Mouse (Mus musculus) layer of hippocampus, adult 2 months (tissue): Measurements from ENCODE around the gene Slit1. TPM values are rescaled to one million over a fixed set of nuclear protein-coding genes. Genes with fewer than 3 reads are reported as not detected.

Experiments used
- DNase-seq, 2 experiments: peaks; one replicate each; pipeline ENCODE4 v3.0.0; 2022; ENCODE audit warnings: low spot score in 2 of 2
- H3K27ac ChIP-seq: fragments of 200-600 bp; 2 replicates; pipeline ENCODE4 v1.8.1; 2022
- H3K4me3 ChIP-seq: fragments of 200-600 bp; 2 replicates; pipeline ENCODE4 v1.8.1; 2022; ENCODE audit warnings: mild to moderate bottlenecking
- CTCF ChIP-seq: fragments of 200-600 bp; conservative IDR thresholded peaks from 2 replicates; pipeline ENCODE4 v1.8.1; 2022; ENCODE audit warnings: antibody characterized with exemption, mild to moderate bottlenecking, moderate library complexity
- total RNA-seq, 2 experiments: library from RNA; stranded (reverse); gene quantifications; 2 replicates each; pipeline ENCODE4 v1.2.3; 2021

The Slit1 gene
- total RNA-seq, 2 experiments from 2014 or later: 232 to 244 TPM

- DNase-seq: peak; percentile 70 to 88
- no peak overlapping the region for H3K4me3 ChIP-seq
- peak; percentile 84 for TF ChIP-seq CTCF
- H3K27ac ChIP-seq: peak overlapping the region; percentile 77
These were observed 87.5 kb downstream of the Slit1 start for GRCm38 (mm10) chr19:41655970-41656369.

- no peak for TF ChIP-seq CTCF
- H3K4me3 ChIP-seq: no peak overlapping the region
- 0 out of 2 replicates have a peak overlapping the region, but pooled peaks have one; percentile 53 for H3K27ac ChIP-seq
- no peak for DNase-seq
These were observed 88.2 kb downstream of the Slit1 start for GRCm38 (mm10) chr19:41655089-41655783.

- no peak for DNase-seq
- Histone ChIP-seq H3K4me3 (no peak overlapping the region), H3K27ac (no peak overlapping the region)
- no peak for TF ChIP-seq CTCF
These were observed 91.5 kb downstream of the Slit1 start for GRCm38 (mm10) chr19:41651967-41652366.

- H3K27ac ChIP-seq: peak overlapping the region; percentile 32; the same call in 1 of the 2 replicates
- DNase-seq: no peak
- TF ChIP-seq CTCF: no peak
- H3K4me3 ChIP-seq: no peak overlapping the region
These were observed 94.1 kb downstream of the Slit1 start for GRCm38 (mm10) chr19:41649394-41649793.

GRCm38 (mm10) chr19:41646947-41647631 is 96.4 kb downstream of the Slit1 start:
- Histone ChIP-seq H3K4me3 (no peak overlapping the region), H3K27ac (peak overlapping the region; percentile 39; the same call in 1 of the 2 replicates)
- peak; percentile 91 for TF ChIP-seq CTCF
- DNase-seq: peak; percentile 84

- TF ChIP-seq CTCF: no peak
- no peak overlapping the region for H3K27ac ChIP-seq
- DNase-seq: no peak
- H3K4me3 ChIP-seq: no peak overlapping the region
These were observed 100.5 kb downstream of the Slit1 start for GRCm38 (mm10) chr19:41643010-41643409.

GRCm38 (mm10) chr19:41634999-41635398 is 108.5 kb downstream of the Slit1 start:
- no peak for DNase-seq
- Histone ChIP-seq H3K4me3 (no peak overlapping the region), H3K27ac (no peak overlapping the region)
- TF ChIP-seq CTCF: no peak

- no peak overlapping the region for H3K27ac ChIP-seq
- no peak for DNase-seq
- TF ChIP-seq CTCF: no peak
- H3K4me3 ChIP-seq: no peak overlapping the region
These were observed 109.4 kb downstream of the Slit1 start for GRCm38 (mm10) chr19:41634099-41634498.

- no peak overlapping the region for H3K27ac ChIP-seq
- TF ChIP-seq CTCF: peak; percentile 92
- no peak overlapping the region for H3K4me3 ChIP-seq
- DNase-seq: peak; percentile 41 to 77
These were observed 113.9 kb downstream of the Slit1 start for GRCm38 (mm10) chr19:41629532-41629931.

- TF ChIP-seq CTCF: no peak
- DNase-seq: no peak
- H3K27ac ChIP-seq: no peak overlapping the region
- no peak overlapping the region for H3K4me3 ChIP-seq
These were observed 114.5 kb downstream of the Slit1 start for GRCm38 (mm10) chr19:41628970-41629369.

- Histone ChIP-seq H3K27ac (no peak overlapping the region), H3K4me3 (no peak overlapping the region)
- TF ChIP-seq CTCF: no peak
- no peak for DNase-seq
These were observed 122.9 kb downstream of the Slit1 start for GRCm38 (mm10) chr19:41620366-41621092.

- TF ChIP-seq CTCF: no peak
- no peak for DNase-seq
- H3K27ac ChIP-seq: peak overlapping the region; percentile 14; the same call in 1 of the 2 replicates
- H3K4me3 ChIP-seq: no peak overlapping the region
These were observed 124.6 kb downstream of the Slit1 start for GRCm38 (mm10) chr19:41618771-41619385.
